Mouse (Mus musculus) forebrain, embryonic 10.5 days (tissue): ENCODE measurements around the gene Nacc2. TPM values are rescaled to one million over a fixed set of nuclear protein-coding genes. Genes with fewer than 3 reads are reported as not detected.
A peak's percentile ranks its signal among the peaks of the same experiment; 100 is the strongest.

ENCODE experiments used
- DNase-seq: peaks from one replicate; pipeline ENCODE4 v3.0.0-alpha.2; 2017; ENCODE audit warnings: low spot score; ENCODE audit errors: extremely low spot score
- H3K27ac ChIP-seq: fragments of 300-500 bp; sonication (generic); 2 replicates; pipeline ENCODE4 v1.5.1; 2016; ENCODE audit warnings: mild to moderate bottlenecking
- H3K27me3 ChIP-seq: fragments of 300-500 bp; sonication (generic); 2 replicates; pipeline ENCODE4 v1.6.1; 2016; ENCODE audit warnings: mild to moderate bottlenecking; ENCODE audit not compliant: poor library complexity, severe bottlenecking
- H3K36me3 ChIP-seq: fragments of 300-500 bp; sonication (generic); replicated peaks from 2 replicates; pipeline ENCODE4 v1.6.1; 2016; ENCODE audit warnings: mild to moderate bottlenecking, moderate library complexity
- H3K4me1 ChIP-seq: fragments of 300-500 bp; sonication (generic); 2 replicates; pipeline ENCODE4 v1.6.1; 2016
- H3K4me3 ChIP-seq: fragments of 300-500 bp; sonication (generic); 2 replicates; pipeline ENCODE4 v1.5.1; 2016; ENCODE audit warnings: mild to moderate bottlenecking, moderate library complexity
- H3K9me3 ChIP-seq: fragments of 300-500 bp; sonication (generic); 2 replicates; pipeline ENCODE4 v1.6.1; 2016; ENCODE audit warnings: mild to moderate bottlenecking, moderate library complexity
- WGBS: fragments of 180-500 bp; shearing (Covaris S2); methylation state at CpG from one replicate; pipeline ENCODE4 v1.1.7; 2016; 5-methylcytosine and 5-hydroxymethylcytosine counted together
- polyA plus RNA-seq: library from polyadenylated mRNA; unstranded; fragments of >200 nt; fragmentation: Nextera tagmentation; extraction: Ambion mirVana; gene quantifications from 2 replicates; pipeline ENCODE4 v1.2.1, GENCODE M21; 2016

Gene Nacc2
- polyA plus RNA-seq, 1 experiment from 2014 or later = 5.8 TPM

- H3K4me1 ChIP-seq = no peaks in the 10 kb centered on the region
Measured at GRCm38 (mm10) chr2:26108237-26108636, 14.8 kb downstream of the Nacc2 start.

GRCm38 (mm10) chr2:26107011-26107410 lies 16.0 kb downstream of the Nacc2 start:
- Histone ChIP-seq H3K4me3 (no peak overlapping the region), H3K36me3 (no peaks in the 10 kb centered on the region), H3K4me1 (no peaks in the 10 kb centered on the region), H3K27ac (no peak overlapping the region), H3K9me3 (no peaks in the 10 kb centered on the region), H3K27me3 (0 out of 2 replicates have a peak, but pooled peaks cover 8% of the 10 kb centered on the region)
- whole genome bisulfite sequencing = 85% methylated on average over 8 of the region's 8 CpGs
- DNase-seq = no peak

More at GRCm38 (mm10) chr2:26108237-26108636, 14.8 kb downstream of the Nacc2 start:
- Histone ChIP-seq H3K36me3 (no peaks in the 10 kb centered on the region), H3K4me3 (no peak overlapping the region), H3K9me3 (no peaks in the 10 kb centered on the region), H3K27ac (no peak overlapping the region), H3K27me3 (0 out of 2 replicates have a peak, but pooled peaks cover 8% of the 10 kb centered on the region)
- no peak for DNase-seq
- WGBS = 87% methylated on average over 6 of the region's 6 CpGs

- 0 out of 2 replicates have a peak, but pooled peaks cover 8% of the 10 kb centered on the region for H3K27me3 ChIP-seq
- no peaks in the 10 kb centered on the region for H3K4me1 ChIP-seq
- WGBS = 85% methylated on average over 2 of the region's 2 CpGs
Measured at GRCm38 (mm10) chr2:26106233-26106632, 16.8 kb downstream of the Nacc2 start.

GRCm38 (mm10) chr2:26100296-26100695 lies 22.7 kb downstream of the Nacc2 start:
- Histone ChIP-seq H3K36me3 (no peaks in the 10 kb centered on the region), H3K27me3 (no peaks in the 10 kb centered on the region), H3K4me1 (peaks cover 5% of the 10 kb centered on the region; the same call in 1 of the 2 replicates), H3K9me3 (no peaks in the 10 kb centered on the region), H3K4me3 (no peak overlapping the region), H3K27ac (no peak overlapping the region)
- no peak for DNase-seq
- WGBS = 78% methylated on average over 4 of the region's 4 CpGs

More at GRCm38 (mm10) chr2:26106233-26106632, 16.8 kb downstream of the Nacc2 start:
- no peaks in the 10 kb centered on the region for H3K36me3 ChIP-seq
- no peak overlapping the region for H3K27ac ChIP-seq
- H3K4me3 ChIP-seq = no peak overlapping the region
- H3K9me3 ChIP-seq = no peaks in the 10 kb centered on the region
- no peak for DNase-seq

GRCm38 (mm10) chr2:26099851-26100250 lies 23.2 kb downstream of the Nacc2 start:
- 91% methylated on average over 1 of the region's 1 CpGs for WGBS
- DNase-seq = no peak

GRCm38 (mm10) chr2:26099260-26099659 lies 23.8 kb downstream of the Nacc2 start:
- Histone ChIP-seq H3K27ac (no peak overlapping the region), H3K9me3 (no peaks in the 10 kb centered on the region), H3K4me1 (peaks cover 5% of the 10 kb centered on the region; the same call in 1 of the 2 replicates), H3K27me3 (peaks cover under 1% of the 10 kb centered on the region), H3K36me3 (no peaks in the 10 kb centered on the region), H3K4me3 (no peak overlapping the region)
- DNase-seq = no peak
- whole genome bisulfite sequencing = 94% methylated on average over 5 of the region's 5 CpGs

More at GRCm38 (mm10) chr2:26099851-26100250, 23.2 kb downstream of the Nacc2 start:
- no peaks in the 10 kb centered on the region for H3K36me3 ChIP-seq
- no peak overlapping the region for H3K27ac ChIP-seq
- H3K4me1 ChIP-seq = peaks cover 5% of the 10 kb centered on the region; the same call in 1 of the 2 replicates
- no peaks in the 10 kb centered on the region for H3K9me3 ChIP-seq
- H3K27me3 ChIP-seq = no peaks in the 10 kb centered on the region
- no peak overlapping the region for H3K4me3 ChIP-seq

- Histone ChIP-seq H3K4me1 (peaks cover 30% of the 10 kb centered on the region), H3K27ac (no peak overlapping the region), H3K36me3 (0 out of 2 replicates have a peak, but pooled peaks cover 3% of the 10 kb centered on the region), H3K4me3 (no peak overlapping the region), H3K27me3 (peaks cover 54% of the 10 kb centered on the region), H3K9me3 (no peaks in the 10 kb centered on the region)
- no peak for DNase-seq
- 84% methylated on average over 7 of the region's 7 CpGs for WGBS
Measured at GRCm38 (mm10) chr2:26093897-26094296, 29.1 kb downstream of the Nacc2 start.

GRCm38 (mm10) chr2:26091771-26092393 lies 31.1 kb downstream of the Nacc2 start:
- Histone ChIP-seq H3K4me1 (peaks cover 28% of the 10 kb centered on the region), H3K9me3 (no peaks in the 10 kb centered on the region), H3K27me3 (peaks cover 63% of the 10 kb centered on the region), H3K27ac (peak overlapping the region; percentile 87), H3K4me3 (peak overlapping the region; percentile 71), H3K36me3 (0 out of 2 replicates have a peak, but pooled peaks cover 3% of the 10 kb centered on the region)
- 2% methylated on average over 24 of the region's 24 CpGs for WGBS
- DNase-seq = peak; percentile 50

- Histone ChIP-seq H3K9me3 (no peaks in the 10 kb centered on the region), H3K4me1 (peaks cover 28% of the 10 kb centered on the region), H3K36me3 (0 out of 2 replicates have a peak, but pooled peaks cover 3% of the 10 kb centered on the region), H3K27me3 (peaks cover 63% of the 10 kb centered on the region), H3K4me3 (peak overlapping the region; percentile 71), H3K27ac (peak overlapping the region; percentile 87)
- DNase-seq = peak; percentile 77
- 1% methylated on average over 37 of the region's 39 CpGs for WGBS
Measured at GRCm38 (mm10) chr2:26090876-26091770, 31.9 kb downstream of the Nacc2 start.

- Histone ChIP-seq H3K4me1 (peaks cover 28% of the 10 kb centered on the region), H3K4me3 (no peak overlapping the region), H3K27ac (no peak overlapping the region), H3K27me3 (peaks cover 60% of the 10 kb centered on the region), H3K36me3 (0 out of 2 replicates have a peak, but pooled peaks cover 3% of the 10 kb centered on the region), H3K9me3 (no peaks in the 10 kb centered on the region)
- WGBS = 90% methylated on average over 2 of the region's 2 CpGs
- DNase-seq = no peak
Measured at GRCm38 (mm10) chr2:26089005-26089404, 34.0 kb downstream of the Nacc2 start.

GRCm38 (mm10) chr2:26086926-26087600 lies 36.0 kb downstream of the Nacc2 start:
- Histone ChIP-seq H3K9me3 (no peaks in the 10 kb centered on the region), H3K27ac (no peak overlapping the region), H3K36me3 (0 out of 2 replicates have a peak, but pooled peaks cover 3% of the 10 kb centered on the region)

GRCm38 (mm10) chr2:26086505-26086904 lies 36.5 kb downstream of the Nacc2 start:
- Histone ChIP-seq H3K27ac (no peak overlapping the region), H3K4me1 (peaks cover 15% of the 10 kb centered on the region), H3K9me3 (no peaks in the 10 kb centered on the region), H3K36me3 (0 out of 2 replicates have a peak, but pooled peaks cover 3% of the 10 kb centered on the region), H3K27me3 (peaks cover 35% of the 10 kb centered on the region), H3K4me3 (no peak overlapping the region)
- DNase-seq = no peak
- 84% methylated on average over 4 of the region's 4 CpGs for WGBS

More at GRCm38 (mm10) chr2:26086926-26087600, 36.0 kb downstream of the Nacc2 start:
- H3K4me3 ChIP-seq = no peak overlapping the region
- peaks cover 41% of the 10 kb centered on the region for H3K27me3 ChIP-seq
- no peak for DNase-seq
- H3K4me1 ChIP-seq = peaks cover 21% of the 10 kb centered on the region
- WGBS = 81% methylated on average over 4 of the region's 4 CpGs
